Mouse (Mus musculus): Measurements from ENCODE around the gene Ahnak.
"Not testable (repeated sequence)": the region's sequence is repeated elsewhere in the genome, so short reads cannot be mapped to it uniquely, and the experiment has no call there.

Ahnak gene

DNA sequence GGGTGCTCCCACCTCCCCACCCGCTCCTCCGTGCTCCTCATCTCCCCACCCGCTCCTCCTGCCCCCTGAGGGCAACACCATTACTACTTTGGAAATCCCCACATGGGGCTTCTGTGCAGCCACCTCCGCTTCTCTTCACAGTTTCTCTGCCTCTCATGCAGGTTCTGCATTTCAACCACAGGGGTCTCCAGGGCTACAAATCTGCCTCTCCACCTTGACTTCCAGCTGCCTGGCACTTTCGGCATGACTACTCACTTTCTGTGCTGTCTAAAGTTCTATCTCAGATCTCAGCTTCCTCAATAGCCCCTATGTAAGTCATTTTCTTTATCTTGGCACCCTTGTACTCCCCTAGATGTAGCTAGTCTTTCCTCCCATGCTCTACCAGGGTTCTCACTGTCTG lies 78.2 kb downstream of the Ahnak start:
- no peak for DNase-seq (ENCODE audit: low spot score)

DNA sequence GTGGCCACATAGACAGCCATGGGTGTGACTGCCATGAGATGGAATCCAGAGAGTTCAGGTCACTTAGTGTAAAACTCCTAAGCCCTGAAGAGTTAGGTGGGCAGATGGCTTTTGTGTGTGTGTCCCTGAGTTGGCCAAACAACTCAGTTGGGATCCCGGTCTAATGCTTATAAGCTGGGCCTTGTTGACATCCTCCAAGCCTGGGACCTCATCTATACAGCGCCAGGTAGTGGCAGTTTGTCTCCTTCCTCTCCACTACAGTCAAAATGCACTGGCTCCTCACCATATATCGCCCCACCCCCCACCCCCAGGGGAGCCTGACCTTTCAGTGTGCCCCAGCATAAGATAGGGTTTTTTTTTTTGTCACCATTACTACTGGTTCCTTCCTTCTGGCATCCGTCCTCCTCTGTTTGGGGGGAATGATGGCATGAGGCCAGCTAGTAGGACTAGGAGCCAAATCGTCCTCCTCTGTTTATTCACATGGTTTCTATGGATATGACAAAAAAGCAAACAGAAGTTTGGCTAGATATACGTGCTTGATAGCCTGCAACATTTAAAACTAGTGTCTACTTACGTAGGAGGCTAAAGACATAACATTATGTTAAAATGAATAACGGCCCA lies 80.7 kb downstream of the Ahnak start:
- no peak for DNase-seq (ENCODE audit: low spot score)

DNA sequence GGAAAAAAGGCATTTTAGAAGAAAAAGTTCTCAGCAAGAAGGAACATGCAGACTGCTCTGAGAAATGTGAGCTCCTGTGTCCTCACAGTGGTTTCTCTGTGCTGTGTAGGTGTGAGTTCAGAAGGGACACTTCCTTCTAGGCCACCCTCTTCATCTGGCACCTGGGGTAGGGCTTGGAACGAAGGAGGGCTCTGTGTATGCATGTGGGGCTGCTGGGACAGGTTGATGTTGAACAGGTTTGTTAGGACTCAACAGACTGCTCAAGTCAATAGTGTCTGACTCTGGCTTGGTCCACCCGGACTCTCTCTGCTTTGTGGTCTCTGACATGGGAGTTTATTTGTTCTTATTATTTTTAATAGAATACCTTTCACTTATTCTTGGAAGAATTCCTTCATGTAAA lies 81.2 kb downstream of the Ahnak start:
- no peak for DNase-seq (ENCODE audit: low spot score)

DNA sequence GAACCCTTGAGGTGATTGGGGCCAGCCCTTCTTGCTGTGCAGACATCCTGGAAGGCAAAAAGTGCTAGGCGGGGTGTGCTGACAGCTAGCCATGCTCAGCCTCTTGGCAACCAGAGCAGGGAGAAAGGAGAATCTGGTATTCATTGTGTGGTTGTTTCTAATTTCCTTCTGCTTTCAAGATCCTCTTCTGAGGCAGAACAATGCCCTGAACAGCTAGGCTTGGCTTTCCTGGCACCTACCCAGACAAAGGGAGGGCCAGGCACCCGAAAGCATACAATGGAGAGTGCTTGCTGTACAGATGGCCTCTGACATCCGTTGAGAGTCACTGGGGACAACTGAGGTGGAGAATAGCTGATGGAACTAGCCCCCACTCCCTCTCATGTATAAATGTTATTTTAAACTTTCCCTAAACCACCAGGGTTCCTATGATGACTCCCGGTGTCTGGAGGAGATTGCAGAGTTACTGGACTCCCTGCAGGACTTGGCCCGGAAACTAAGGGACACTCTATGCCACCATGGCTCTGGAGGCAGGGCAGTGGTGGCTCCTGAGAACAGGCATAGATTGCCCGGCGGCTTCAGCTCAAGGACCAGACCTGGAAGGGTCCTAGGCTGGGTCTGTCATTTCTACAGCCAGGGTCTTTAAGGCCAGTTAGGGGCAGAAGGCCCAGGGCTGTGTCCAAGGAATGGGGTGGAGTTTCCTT lies 82.5 kb downstream of the Ahnak start:
- DNase-seq (ENCODE audit: low spot score) = no peak

DNA sequence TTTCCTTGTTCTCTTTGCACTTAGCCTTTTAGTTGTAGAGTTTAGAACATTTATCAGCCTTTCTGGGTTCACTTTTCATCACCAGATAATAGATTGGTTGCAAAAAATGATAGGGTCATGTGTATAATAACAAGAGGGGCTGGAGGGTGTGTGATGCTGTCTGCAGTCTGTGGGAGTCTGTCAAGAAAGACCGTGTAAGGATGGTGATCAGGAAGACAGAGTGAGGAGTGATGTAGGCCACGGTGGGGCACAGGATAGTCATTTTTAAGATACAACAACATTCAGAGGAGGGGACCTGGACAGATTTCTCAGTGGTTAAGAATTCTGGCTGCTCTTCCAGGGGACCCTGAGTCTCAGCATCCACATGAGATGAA lies 83.1 kb downstream of the Ahnak start:
- no peak for DNase-seq (ENCODE audit: low spot score)

DNA sequence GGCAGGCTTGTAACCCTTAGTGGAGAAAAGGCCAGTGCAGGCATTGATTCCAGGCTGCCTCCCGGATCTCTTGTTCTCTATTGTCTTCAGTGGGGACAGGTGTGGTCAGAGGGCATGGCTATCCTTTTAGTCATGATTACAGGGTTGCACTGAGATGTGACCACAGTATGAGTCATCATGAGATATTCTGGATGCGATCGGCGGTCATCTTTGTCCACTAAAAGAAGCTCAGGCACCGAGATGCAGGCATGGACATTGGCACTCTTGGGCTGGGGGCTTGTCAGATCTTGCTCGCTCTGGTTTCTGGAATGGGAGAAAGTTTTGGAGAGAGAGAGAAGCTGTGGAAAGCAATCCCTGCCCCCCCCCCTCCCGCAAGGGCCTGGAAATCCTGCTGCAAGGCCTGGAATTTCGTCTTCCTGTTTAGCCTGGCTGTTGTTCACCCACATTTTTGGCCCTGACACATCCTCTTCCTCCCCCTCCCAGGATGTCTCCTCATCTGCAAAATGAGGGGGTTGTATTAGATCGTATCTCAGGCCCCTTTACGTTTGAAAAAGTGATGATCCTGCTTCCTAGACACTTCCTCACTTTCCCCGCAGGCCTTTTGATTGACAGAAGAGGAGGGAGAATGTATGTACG lies 84.8 kb downstream of the Ahnak start:
- DNase-seq (ENCODE audit: low spot score) = no peak

DNA sequence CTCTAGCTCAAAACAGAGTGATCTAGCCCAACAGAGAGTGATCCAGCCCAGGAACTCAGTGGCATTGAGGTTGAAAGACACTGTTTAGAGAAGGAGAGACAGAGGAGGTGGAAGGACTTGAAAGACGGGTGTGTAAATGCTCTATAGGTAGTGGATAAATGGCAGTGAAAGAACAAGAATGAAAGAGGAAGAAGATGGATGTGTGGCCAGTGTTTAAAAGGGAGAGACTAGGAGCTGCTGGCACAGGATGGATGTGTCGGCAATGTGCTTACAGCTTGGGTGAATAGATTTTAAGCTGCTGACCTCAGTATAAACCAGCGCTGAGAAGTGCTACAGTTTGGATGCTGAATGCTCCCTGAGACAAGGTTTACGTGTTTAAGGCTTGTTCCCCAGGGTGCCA lies 85.3 kb downstream of the Ahnak start:
- DNase-seq (ENCODE audit: low spot score) = no peak

DNA sequence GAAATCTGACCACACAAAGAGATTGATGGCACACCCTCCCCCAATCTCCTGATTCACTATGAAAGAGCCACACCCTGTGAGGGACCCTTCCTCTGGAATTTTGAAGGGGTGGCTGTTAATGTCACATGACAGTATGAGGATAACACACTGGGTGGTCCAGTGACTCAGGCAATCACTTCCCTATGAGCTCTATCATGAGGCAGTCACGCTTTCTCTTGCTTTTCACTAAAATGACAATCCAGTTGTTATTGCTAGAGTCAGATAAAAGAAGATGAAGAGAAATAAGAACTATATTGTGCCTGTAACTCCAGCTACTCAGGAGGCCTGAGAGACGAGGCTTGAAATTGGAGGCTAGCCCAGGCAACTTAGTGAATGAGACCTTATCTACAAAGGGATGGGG lies 86.5 kb downstream of the Ahnak start:
- DNase-seq (ENCODE audit: low spot score) = no peak

DNA sequence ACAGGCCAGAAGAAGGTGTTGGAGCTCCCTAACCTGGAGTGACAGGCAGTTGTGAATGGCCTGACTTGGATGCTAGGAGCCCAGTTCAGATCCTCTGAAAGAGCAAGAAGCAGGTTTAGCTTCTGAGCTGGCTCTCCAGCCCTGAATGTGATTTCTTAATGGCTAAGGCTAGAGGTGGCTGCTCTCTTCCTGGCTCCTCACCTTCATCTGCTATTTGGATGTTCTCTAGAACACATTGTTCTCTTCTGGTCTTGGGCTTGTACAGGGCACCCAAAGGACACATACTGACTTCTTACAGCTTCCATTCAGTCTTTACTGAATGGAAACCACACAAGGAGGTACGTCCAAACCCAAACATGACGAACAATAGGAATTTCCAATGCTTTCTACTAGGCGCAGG lies 87.0 kb downstream of the Ahnak start:
- DNase-seq (ENCODE audit: low spot score) = no peak

DNA sequence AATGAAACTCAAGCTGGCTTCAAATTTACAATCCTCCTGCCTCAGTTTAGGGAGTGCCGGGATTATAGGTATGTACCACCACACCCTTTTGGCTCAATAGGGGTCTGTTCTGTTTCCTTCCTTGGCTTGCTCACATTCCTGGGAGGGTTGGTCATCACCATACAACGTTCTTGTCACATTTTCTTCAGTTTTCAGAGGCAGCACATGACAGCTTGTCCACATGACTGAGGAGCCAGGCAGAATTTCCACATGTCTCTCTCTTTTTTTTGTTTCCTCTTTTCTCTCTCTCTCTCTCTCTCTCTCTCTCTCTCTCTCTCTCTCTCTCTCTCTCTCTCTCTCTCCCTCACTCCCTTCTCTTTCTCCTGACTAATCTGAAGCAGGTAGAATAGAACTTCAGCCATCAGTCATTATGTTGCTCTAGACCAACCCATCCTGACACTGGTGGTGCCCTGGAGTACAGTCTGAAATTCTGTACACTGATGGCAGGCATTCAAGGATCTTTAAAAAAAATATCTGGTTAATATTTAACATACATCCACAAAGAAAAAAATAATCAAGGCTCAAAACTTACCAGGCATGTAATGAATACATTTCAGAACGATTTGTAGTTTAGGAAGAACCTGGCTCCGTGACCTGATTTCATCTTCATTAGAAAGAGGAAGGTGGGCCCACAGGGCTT lies 88.0 kb downstream of the Ahnak start:
- no peak for DNase-seq (ENCODE audit: low spot score)

DNA sequence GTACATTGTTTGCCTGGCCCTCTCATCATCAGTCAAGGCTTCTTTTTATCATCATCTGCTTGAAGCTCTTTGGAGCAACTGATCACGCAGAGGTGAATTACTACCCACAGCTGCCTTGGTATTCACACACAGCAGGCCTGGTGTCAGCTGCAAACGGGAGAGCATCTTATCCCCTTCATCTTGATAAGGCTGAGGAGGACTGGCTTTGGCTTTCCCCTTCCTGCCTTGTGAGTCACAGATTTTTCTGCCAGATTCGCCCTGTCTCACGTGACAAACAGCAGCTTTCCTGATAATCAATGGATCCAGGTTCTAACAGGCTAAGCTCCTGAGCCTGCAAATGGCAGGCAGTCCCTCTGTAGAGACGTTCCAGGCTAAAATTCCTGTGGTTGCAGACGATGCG lies 90.8 kb downstream of the Ahnak start:
- DNase-seq (ENCODE audit: low spot score) = no peak

DNA sequence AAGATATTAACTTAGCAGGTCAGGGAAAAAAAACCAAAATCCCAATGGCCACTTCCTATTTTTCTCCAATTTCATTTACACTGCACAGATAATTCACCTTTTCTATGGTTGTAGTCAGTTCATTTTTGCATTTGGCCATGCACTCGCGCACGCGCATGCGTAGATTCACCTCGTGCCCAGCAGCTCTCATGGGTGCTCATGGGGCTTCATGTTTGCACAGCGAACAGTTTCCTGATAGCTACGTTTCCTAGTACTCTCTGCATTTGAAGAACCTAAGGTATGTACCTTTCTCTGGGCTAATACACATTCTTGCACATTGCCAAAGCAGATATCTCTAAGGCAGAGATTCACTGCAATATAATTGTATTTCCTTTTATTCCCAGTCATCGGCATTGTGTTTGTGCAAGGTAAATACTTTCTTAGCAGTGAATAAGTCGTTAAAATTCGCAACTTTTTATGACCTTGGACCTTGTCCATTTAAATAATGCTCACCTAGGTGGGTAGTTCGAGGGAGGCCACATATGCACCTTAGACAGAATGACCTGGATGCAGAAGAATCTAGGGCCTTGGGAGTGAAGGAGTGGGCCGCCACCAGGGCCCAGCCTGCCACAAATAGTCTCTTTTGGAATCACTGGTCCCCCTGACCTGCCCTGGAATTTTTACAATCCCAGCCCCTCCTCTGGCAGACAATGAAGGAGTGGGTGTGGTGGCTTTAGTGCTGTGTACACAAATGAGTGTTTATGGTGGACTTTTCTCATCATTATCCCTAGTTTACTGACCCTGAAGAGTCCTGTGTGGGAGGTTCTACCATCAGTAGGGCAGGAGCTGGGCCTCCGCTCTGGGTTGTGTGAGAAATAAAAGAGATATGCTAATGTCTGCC lies 92.5 kb downstream of the Ahnak start:
- DNase-seq (ENCODE audit: low spot score) = no peak

DNA sequence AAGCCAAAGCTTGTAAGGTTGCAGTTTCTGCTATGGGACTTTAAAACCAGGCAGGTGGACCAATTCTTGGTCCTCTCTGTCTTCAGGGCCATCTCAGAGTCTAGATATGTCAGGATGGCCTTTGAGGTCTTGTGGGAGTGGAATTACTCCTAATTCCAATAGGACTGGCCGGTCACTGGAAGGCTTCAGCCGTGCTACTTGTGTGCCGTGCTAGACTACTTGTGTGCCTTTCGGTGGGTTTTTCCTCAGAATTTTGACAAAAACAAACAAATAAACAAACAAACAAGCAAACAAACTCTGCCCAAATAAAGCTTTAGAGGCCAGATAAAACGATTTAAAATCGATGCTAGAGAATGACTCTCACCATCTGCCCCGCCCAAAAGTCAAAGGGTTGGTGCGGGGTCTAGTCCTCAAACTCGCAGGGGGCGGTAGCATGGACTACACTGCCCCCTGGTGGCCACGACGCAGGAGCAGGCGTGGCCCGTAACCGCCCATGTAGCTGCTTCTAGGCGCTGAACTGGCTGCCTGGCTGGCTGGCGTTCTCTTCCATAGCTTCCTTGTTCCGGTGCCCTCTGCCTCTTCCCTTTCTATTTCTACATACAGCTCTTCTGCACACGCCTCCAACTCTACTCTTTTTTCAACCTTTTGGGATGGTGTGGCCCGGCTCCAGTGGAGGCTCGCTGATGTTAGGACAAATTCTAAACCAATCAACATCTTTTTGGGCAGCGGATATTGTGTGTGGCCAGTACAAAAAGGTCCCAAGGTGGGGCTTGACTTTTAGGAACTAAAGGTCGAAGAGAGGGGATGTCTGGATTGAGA lies 93.3 kb downstream of the Ahnak start:
- DNase-seq (ENCODE audit: low spot score) = peak; percentile 65

DNA sequence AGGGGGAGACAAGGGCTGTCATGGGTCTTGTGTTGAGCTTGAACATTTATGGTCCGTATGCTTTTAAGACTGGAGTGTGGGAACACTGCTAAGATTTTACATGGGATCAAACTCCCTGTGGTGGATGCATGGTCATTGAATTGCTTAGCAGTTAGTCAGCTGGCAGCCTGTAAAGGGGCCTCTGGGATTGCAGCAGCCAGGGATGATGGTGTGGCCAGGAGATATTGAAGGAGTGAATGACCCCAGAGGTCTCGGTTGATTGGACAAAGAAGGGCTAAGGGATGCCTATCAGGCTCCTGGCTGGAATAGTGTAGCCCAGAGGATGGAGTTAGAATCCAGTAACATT lies 93.9 kb downstream of the Ahnak start:
- no peak for DNase-seq (ENCODE audit: low spot score)

DNA sequence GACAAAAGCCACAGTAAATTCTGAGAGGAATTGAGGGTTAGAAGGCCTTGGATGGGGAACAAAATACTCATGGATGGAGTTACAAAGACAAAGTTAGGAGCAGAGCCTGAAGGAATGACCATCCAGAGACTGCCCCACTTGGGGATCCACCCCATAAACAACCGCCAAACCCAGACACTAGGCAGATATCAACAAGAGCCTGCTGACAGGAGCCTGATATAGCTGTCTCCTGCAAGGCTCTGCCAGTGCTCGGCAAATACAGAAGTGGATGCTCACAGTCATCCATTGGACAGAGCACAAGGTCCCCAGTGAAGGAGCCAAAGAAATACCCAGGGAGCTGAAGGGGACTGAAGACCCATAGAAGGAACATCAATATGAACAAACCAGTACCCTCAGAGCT lies 94.8 kb downstream of the Ahnak start:
- not testable (repeated sequence) for DNase-seq (ENCODE audit: low spot score)

DNA sequence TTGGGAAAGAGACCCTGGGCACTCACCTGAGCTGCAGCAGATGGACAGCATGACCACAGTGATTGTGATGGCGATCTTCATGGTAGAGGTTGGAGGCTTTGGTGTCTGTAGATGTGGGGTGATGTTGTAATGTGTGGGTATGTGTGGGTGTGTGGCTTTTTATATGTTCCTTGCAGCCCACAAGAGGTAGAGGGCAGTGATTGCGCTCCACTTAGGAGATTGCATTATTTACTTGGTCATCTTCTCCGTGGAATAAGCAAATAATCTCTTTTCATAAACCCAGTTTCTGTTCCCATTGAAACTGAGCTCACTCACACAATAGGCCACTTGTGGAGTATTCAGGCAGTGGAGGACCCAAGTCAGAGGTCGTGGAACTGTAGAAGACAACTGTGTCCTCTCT lies 98.7 kb downstream of the Ahnak start, which contains the start of gene Scgb1a1:
Gene Scgb1a1 (minus strand): TSS at position 138 of the 400 bp plus-strand sequence.
- no peak for DNase-seq (ENCODE audit: low spot score)

DNA sequence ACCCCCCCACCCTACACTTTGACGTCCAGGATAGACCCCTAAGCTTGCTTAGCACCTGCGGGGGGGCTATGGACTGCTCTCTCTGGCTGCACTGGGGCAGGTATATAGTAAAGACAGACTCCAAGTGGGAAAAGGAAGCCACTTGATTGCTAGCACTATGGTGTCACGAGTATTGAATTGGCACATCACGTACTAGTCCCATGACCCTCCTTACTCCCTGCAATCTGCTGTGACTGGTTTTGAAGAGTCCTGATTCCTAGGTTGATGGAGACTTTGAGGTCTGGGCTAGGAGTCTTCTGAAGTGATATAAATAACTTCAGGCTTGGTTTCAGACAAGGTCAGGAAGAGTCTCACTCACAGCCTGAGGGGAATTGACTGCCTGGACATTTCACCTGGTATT lies 101.1 kb downstream of the Ahnak start:
- no peak for DNase-seq (ENCODE audit: low spot score)

DNA sequence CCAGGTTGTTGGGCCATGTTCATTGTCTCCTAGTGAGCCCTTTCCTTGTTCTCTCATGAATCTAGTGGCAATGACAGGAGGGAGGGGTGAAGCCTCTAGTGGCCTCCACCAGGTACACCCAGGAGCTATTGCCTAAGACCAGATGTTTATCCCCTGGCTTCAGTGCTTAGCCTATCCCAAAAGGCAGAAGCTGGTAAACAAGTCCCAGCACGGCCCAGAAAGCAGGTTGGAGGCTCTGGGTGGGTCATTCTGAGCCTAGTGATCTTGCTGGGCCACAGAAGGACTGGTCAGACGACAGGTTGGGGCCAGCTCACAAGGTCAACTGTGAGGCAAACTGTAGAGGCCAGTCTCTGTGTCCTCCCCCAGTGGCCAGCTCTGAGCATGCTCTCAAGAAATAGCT lies 101.6 kb downstream of the Ahnak start:
- no peak for DNase-seq (ENCODE audit: low spot score)

DNA sequence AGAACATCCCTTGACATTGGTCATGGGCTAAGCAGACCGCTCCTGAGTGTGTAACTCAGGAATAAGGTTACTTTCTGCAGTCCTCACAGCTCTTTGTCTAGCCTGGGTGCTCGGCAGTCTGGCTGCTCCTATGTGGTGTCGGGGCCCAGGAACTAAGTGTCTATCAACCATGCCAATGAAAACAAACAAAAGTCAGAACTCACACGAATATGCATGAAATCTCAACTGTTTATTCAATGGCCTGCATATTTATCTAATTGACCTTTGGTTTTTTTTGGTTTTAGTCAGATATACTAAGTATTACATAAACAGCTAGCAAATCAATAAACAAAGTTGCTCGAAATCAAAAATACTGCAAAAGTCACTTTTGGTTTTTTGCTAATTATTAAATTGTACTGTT lies 106.0 kb downstream of the Ahnak start:
- DNase-seq (ENCODE audit: low spot score) = no peak

DNA sequence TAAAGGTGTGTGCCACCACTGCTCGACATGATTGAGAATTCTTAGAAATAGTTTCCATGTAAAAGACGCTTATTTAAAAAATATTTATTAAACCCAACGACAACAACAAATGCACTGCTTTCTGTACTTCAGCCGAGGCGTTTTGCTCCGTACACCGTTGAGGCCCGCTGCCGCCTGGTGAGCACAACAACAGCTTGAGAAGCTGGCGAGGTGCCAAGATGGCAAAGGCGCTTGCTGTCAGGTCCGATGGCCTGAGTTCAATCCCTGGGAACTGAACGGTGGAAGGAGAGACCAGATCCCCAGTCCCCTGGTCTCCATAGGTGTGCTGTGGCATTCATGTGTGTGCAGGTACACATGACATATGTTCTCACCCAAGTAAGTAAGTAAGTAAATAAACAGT lies 108.4 kb downstream of the Ahnak start:
- DNase-seq (ENCODE audit: low spot score) = no peak

DNA sequence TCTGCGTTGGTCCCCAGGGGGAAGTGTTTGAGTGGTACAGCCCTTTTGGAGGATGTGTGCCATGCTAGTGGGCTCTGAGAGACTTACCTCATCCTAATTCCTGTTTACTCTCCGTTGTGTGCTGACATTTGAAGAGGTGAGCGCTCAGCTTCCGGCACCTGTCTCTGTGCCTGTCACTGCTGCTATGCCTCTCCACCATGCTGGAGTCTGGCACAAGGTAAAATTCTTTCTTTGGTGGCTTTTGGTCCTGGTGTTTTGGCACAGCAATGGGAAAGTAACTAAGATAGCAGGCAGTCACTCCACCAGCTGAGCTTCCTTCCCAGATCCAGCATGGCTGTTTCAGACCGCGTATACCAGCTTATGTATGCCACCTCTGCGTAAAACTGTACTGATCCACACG lies 110.7 kb downstream of the Ahnak start:
- no peak for DNase-seq (ENCODE audit: low spot score)
